Mouse (Mus musculus) bone marrow macrophage, adult 2 months (primary cell): ENCODE results near the gene Ncapg. TPM values are rescaled to one million over a fixed set of nuclear protein-coding genes. Genes with fewer than 3 reads are reported as not detected.

ENCODE experiments used
- H3K27ac ChIP-seq: 2 replicates; pipeline ENCODE4 v1.5.1; 2012; ENCODE audit warnings: low read depth, low read length; ENCODE audit not compliant: insufficient read depth
- H3K4me1 ChIP-seq: 2 replicates; pipeline ENCODE4 v1.6.1; 2012; ENCODE audit warnings: low read length; ENCODE audit not compliant: control insufficient read depth, insufficient read depth
- H3K4me3 ChIP-seq: 2 replicates; pipeline ENCODE4 v1.5.1; 2012; ENCODE audit warnings: mild to moderate bottlenecking, low read length, moderate library complexity; ENCODE audit not compliant: insufficient read depth
- CTCF ChIP-seq: IDR thresholded peaks from 2 replicates; pipeline ENCODE4 v1.5.1; 2012; ENCODE audit warnings: low read depth, mild to moderate bottlenecking, low read length, moderate library complexity
- POLR2A ChIP-seq: IDR thresholded peaks from 2 replicates; pipeline ENCODE4 v1.6.1; 2012; ENCODE audit warnings: mild to moderate bottlenecking, low read depth, low read length, borderline replicate concordance
- polyA plus RNA-seq: library from polyadenylated mRNA; stranded (reverse); fragments of >200 nt; gene quantifications from 2 replicates; pipeline ENCODE4 v1.2.4, GENCODE M21; 2012; ENCODE audit not compliant: missing spikeins, insufficient read depth, insufficient read length

Gene Ncapg
- polyA plus RNA-seq, 1 experiment = 28.6 TPM

DNA sequence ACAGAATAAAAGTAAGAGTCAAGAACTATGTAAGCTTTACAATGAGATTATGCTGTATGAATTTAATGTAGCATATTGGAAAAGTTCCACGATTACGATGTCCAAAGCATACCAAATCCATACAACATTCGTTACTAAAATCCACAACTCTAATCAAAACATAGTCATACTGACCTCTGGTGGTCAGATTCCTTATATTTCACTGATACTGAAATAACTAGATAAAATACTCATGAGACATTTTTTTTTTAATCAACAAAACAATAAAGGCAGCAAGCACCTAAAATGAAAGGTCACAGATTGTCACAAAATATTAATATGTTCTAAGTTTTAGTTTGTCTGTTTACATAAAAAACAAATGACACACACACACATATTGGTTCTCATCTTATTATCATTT is 1.4 kb upstream of the Ncapg start:
- TF ChIP-seq POLR2A (no peak), CTCF (no peak)
- Histone ChIP-seq H3K27ac (no peak overlapping the region), H3K4me1 (peaks cover 3% of the 10 kb centered on the region; the same call in 1 of the 2 replicates), H3K4me3 (no peak overlapping the region)

DNA sequence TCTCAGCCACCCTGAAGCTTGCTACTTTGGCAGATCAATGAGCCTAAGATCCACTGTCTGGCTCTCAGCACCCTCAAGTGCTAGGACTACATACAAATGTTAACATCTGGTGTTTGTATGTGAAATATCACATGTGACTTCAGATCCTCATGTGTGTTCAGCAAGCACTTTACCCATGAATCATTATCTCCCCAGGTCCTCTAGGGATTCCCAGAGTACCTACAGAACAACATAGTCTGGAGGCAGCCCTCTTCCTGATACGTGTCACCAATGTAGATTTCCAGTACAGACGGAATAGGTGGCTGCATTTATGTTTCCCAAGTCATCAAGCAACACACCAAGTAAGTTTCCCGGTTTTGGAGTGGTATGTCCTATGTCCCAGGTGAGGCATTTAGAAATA is 888 bp upstream of the Ncapg start:
- H3K4me3 ChIP-seq = peak overlapping the region; percentile 63
- peaks cover 3% of the 10 kb centered on the region; the same call in 1 of the 2 replicates for H3K4me1 ChIP-seq
- TF ChIP-seq CTCF = no peak
- TF ChIP-seq POLR2A = no peak
- peak overlapping the region; percentile 10; the same call in 1 of the 2 replicates for H3K27ac ChIP-seq

DNA sequence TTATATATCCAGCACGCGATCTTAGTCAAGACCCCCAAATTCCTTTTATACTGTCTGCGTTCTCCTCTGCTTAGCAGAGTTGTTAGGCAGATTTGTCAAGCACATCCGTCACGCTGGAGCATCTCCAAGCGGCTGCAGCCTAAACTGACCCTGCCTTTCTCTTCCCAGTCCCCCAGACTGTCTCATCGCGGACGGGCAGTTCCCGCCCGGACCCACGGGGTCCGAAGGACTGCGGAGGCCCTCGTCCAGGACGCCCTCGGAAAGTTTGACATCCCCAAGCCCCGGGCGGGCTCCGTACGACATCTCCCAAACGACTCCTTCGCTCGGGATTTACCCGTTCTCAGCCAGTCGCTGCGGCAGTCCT is 503 bp upstream of the Ncapg start:
- TF ChIP-seq CTCF = no peak
- TF ChIP-seq POLR2A = no peak
- peak overlapping the region; percentile 10; the same call in 1 of the 2 replicates for H3K27ac ChIP-seq
- peaks cover 3% of the 10 kb centered on the region; the same call in 1 of the 2 replicates for H3K4me1 ChIP-seq
- peak overlapping the region; percentile 63 for H3K4me3 ChIP-seq

DNA sequence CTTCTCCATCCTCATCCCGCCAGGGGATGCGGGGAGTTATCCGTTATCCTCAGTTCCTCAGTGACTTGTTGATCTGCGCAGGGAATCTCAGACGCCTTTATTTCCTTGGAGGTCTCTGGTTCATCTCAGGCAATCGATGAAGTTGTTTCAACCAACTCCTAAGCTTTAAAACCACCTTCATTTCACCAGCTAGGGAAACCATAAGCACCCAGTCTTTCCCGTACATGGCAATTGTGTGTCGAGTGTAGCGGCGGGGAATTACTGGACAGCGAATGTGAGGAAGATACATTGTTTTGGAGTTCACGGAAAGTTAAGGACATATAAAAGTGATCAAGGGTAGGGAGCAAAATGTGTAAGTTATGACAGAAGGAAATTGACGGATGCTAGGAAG is 556 bp downstream of the Ncapg start:
- peaks cover 3% of the 10 kb centered on the region; the same call in 1 of the 2 replicates for H3K4me1 ChIP-seq
- peak overlapping the region; percentile 70 for H3K27ac ChIP-seq
- TF ChIP-seq CTCF = no peak
- TF ChIP-seq POLR2A = no peak
- H3K4me3 ChIP-seq = peak overlapping the region; percentile 84

DNA sequence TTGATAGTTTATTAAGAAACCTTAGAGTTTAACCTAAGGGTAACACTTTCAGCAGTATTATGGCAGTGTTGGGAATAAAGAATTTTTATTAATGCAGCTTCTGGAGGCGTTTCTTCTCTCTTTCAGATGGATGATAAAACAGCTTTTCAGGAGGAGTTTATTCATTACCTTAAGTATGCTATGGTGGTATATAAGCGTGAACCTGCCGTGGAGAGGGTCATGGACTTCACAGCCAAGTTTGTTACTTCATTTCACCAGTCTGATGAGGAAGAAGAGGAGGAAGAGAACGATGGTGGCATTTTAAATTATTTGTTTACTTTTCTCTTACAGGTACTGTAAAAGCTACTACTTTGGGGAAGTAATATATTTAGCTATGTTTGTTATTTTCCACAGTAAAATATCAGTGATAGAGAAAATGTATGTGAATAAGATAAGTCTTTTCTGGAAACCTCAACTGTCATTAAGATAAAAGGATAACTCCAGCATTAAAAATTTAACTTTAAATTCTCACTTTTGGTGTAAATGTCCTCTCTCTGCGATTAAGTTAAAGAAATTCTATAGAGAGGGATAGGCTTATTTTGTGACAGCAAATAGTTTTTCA is 1.3 kb downstream of the Ncapg start:
- no peak overlapping the region for H3K27ac ChIP-seq
- TF ChIP-seq POLR2A (no peak), CTCF (no peak)
- H3K4me3 ChIP-seq = peak overlapping the region; percentile 23; the same call in 1 of the 2 replicates
- H3K4me1 ChIP-seq = peaks cover 3% of the 10 kb centered on the region; the same call in 1 of the 2 replicates

DNA sequence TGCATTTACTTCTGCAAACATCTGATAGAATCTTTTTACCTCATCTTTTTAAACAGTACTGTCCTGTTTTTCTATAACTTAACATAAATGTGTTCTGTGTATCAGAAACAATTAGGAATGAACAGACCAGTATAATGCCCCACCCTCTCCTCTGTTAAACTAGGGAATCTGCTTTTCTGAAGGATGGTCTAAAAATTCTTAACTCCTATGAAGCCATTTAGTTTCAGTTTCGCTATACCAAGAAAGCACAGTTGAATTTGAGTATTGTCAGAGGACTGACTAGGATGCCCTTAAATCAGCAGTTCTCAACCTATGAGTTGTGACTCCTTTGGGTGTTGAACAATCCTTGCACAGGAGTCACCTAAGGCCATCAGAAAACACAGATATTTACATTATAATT is 5.3 kb downstream of the Ncapg start:
- H3K4me1 ChIP-seq = peaks cover 4% of the 10 kb centered on the region
- no peak overlapping the region for H3K4me3 ChIP-seq
- no peak overlapping the region for H3K27ac ChIP-seq
- TF ChIP-seq POLR2A = no peak
- no peak for TF ChIP-seq CTCF

DNA sequence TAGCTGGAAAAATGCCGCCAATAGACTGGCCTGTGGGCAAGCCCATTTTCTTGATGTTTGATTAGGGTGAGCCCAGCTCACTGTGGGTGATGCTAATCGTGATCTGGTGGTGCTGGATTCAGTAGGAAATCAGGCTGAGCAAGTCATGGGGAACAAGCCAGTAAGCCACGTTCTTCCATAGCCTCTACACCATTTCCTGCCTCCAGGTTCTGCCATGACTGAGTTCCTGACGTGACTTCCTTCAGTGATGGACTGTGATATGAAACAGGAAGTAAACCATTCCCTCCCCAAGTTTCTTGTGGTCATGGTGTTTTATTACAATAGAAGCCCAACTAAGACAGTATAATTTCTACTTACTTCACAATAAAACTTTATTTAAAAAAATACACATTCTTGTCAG is 7.9 kb downstream of the Ncapg start:
- Histone ChIP-seq H3K27ac (0 out of 2 replicates have a peak overlapping the region, but pooled peaks have one; percentile 8), H3K4me3 (no peak overlapping the region), H3K4me1 (peaks cover 3% of the 10 kb centered on the region)
- TF ChIP-seq POLR2A (no peak), CTCF (no peak)

DNA sequence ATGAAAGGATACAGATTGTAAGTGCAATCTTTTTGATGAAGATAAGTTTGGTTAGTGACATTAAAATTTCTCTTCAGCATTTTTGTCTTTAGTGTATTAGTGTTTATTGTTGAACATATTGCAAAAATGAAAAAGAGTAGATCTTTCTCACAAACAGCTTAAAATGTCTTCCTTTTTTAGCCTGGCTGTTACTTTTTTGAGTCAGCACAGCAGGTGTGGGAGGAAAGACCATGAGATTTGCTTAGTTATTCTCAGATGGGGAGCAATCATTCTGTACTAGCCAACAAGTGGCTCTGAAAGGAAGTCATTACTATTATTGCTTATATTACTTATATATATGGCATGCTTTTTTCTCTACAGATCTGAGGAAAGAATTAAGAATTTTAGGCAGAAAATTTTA is 10.2 kb downstream of the Ncapg start:
- H3K4me1 ChIP-seq = peaks cover 3% of the 10 kb centered on the region
- no peak overlapping the region for H3K27ac ChIP-seq
- no peak for TF ChIP-seq CTCF
- no peak for TF ChIP-seq POLR2A

DNA sequence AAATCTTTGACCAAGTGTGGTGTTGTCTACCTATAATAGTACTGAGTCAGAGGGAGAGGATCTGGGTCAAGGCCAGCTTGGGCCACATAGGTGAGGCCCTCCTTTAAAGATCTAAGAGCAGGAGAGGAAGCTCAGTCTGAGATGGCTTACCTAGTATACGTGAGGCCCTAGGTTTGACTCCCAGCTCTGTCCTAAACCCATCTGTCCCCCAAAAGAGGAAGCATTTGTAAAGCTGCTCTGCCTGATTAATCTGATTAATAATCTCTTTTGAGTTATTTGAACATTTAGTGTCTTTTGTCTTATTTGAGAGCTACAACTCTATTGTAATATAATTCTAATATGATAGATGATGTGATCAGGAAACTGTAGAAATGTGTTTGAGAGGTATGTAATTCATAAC is 13.7 kb downstream of the Ncapg start:
- H3K4me3 ChIP-seq = no peak overlapping the region
- no peak for TF ChIP-seq POLR2A
- TF ChIP-seq CTCF = no peak
- no peaks in the 10 kb centered on the region for H3K4me1 ChIP-seq
- H3K27ac ChIP-seq = no peak overlapping the region

More for the DNA sequence above, 10.2 kb downstream of the Ncapg start:
- no peak overlapping the region for H3K4me3 ChIP-seq

DNA sequence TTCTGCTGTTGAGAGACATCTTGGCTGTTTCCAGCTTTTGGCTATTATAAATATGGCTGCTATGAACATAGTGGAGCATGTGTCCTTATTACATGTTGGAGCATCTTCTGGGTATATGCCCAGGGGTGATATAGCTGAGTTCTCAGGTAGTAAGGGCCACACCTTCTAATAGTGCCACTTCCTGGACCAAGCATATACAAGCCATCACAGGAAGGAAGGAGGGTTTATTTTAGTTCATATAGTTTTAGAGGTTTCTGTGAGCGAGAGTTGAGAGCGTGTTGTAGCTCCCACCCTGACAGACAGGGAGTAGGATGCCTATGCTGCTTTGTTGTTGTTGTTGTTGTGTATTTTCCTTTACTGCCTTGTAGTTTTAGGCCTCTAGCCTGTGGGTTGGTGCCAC is 15.5 kb downstream of the Ncapg start:
- TF ChIP-seq CTCF = no peak
- no peak for TF ChIP-seq POLR2A
- H3K4me1 ChIP-seq = peaks cover 7% of the 10 kb centered on the region
- no peak overlapping the region for H3K27ac ChIP-seq
- no peak overlapping the region for H3K4me3 ChIP-seq
